Mouse (Mus musculus) layer of hippocampus, adult 18-20 months (tissue): ENCODE measurements around the gene Scn4a. TPM values are rescaled to one million over a fixed set of nuclear protein-coding genes. Genes with fewer than 3 reads are reported as not detected.
"Not testable (repeated sequence)": the region's sequence is repeated elsewhere in the genome, so short reads cannot be mapped to it uniquely, and the experiment has no call there.

Experiments
- DNase-seq, 2 experiments: peaks; one replicate each; pipeline ENCODE4 v3.0.0; 2022; ENCODE audit warnings: low spot score in 2 of 2
- total RNA-seq, 2 experiments: library from RNA; stranded (reverse); gene quantifications; 2 replicates each; pipeline ENCODE4 v1.2.3; 2021

Gene Scn4a
- total RNA-seq, 2 experiments from 2014 or later, result 0.05 TPM; not detected in 1

GRCm38 (mm10) chr11:106359350-106359749 lies 6.3 kb upstream of the Scn4a start:
- no peak for DNase-seq

DNA sequence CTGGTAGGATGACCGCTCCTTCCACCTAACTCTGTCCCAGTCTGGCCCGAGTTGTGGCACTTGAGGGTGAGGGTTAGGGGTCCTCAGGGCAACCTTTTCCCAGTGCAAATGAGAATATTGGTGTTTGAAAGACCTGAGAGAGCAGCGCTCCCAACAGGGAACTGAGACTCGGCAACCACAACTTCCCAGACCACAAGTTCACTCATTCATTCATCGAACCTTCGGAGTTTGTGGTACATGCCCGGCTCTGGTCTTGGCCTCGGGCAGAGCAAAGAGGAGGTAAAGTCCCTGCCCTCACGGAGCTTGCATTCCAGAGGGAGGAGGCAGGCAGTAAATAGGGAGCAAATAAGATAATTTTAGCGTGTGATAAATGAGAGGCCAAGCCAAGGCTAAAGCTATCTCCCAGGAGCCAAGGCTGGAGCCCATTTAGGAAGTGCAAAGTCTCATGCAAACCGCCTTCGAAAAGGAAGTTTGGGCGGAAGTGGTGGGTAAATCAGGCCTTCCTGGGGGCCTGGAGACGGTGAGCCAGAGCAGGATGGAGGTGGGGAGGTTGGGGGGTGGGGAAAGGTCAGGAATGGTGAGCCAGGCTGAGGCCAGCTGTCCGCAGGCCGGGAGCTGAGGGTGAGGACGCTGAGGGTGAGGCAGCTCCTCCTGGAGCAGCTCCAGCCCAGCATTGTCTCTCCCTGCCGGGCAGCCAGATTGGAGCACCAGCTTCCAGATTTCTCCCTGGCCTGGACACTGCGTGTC lies 2.5 kb upstream of the Scn4a start:
- DNase-seq, result no peak

GRCm38 (mm10) chr11:106354181-106354580 lies 1.1 kb upstream of the Scn4a start:
- DNase-seq, result no peak

- DNase-seq, result no peak
Observed at GRCm38 (mm10) chr11:106351941-106352340, 1.1 kb downstream of the Scn4a start.

GRCm38 (mm10) chr11:106351253-106351652 lies 1.8 kb downstream of the Scn4a start:
- DNase-seq, result no peak

DNA sequence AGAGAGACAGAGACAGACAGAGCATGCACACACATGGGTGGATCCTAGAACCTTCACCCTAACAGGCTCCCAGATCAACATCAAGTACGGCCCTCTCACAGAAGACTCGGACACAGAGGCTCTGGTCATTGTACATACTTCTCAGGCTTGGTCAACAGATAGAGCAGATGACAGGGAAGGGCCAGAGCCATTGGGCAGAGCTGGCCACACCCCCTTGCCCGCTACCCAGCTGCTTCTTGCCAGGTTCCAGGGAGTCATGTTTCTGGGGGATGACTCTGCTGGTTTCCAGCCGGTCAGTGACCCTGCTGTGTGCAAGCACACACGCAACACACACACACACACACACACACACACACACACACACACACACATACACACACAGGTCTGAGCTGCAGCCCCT lies 2.2 kb downstream of the Scn4a start:
- no peak for DNase-seq

GRCm38 (mm10) chr11:106349772-106350171 lies 3.3 kb downstream of the Scn4a start:
- no peak for DNase-seq

DNA sequence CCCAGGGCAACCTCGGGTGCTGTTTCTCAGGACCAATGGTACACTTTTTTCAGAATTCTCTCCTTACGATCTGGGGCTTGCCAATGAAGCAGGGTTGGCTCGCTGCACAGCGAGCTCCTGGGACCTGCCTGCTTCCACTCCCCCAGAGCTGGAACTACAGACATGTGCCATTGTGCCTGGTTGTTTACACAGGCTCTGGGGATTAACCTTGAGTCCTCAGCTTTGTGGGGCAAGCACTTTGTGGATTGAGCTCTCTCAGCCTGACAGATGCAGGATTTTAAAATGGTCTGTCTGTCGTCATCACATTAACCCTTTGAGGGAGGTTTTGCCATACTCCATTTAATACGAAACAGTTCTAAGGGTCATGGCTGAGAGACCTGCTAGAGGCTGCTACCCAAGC lies 8.2 kb downstream of the Scn4a start:
- no peak for DNase-seq

DNA sequence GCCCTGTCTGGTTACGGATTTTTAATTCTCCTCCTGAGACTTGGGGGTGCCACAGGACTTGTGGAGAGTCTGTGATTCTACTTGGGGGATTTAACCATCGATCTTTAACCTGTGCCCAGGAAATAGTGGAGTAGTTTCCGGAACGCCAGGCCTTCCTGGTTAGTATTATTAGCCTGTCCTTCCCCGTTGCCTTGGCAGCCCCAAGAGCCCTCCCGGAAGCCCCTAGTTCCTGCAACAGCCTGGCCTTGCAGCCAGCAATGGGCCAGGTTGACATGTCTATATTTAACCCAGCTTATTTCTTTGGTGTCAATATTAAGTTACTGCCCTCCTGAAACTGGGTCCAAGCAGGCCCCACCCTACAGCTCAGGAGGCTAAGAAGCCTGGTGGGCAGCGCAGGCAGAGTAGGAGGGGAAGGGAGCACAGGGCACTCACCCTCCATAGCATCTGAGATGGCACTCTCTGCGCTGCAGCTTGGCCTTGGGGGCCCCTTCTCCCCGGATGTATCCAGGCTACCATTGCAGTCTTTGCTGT lies 12.0 kb downstream of the Scn4a start:
- no peak for DNase-seq

DNA sequence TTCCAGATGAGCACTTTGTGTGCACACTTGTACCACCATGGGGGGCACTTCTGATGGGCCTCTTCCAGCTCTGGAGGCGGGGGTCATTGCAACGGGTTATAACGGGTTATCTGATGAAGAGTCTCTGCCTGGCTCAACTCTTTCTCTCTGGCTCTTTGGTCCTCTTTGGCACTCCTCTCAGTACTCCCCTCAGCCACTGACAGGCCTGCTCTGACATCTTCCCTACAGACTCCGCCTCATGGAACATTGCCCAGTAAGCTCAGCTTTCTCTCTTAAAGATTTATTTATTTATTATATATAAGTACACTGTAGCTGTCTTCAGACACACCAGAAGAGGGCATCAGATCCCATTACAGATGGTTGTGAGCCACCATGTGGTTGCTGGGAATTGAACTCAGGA lies 13.8 kb downstream of the Scn4a start:
- DNase-seq, result not testable (repeated sequence)

DNA sequence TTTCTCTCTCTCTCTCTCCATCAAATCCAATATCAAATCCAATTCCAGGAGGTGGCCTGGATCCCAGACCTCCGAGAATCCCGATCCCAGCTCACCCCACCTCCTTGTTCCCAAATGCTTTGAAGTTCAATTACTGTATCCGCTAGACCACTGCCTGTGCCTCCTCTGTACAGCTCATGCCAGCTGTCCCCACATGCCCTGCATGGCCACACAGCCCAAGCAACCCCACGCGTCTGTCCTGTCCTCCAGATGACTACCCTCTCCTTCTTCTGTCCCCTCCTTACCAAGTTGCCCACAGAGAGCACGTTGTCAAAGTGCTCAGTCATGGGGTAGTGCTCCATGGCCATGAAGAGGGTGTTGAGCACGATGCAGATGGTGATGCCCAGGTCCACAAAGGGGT lies 14.2 kb downstream of the Scn4a start:
- no peak for DNase-seq

DNA sequence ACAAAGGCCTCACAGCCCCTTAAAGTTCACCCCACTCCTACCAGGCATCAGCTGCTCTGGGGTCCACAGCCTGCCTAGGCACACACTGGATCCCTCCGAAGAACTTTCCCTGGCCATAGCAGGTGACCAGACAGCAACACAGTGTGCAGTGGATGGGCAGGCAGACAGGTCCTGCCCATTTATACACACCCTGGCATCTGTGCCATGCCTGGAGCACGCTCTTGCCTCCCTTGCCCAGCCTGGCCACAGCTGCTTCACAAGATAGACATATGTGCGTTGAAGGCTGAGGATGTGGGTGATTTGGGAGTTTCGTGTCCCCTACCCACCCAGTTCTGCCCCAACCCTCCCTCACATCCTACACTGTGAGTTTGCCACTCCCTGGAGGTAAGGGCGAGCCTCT lies 15.1 kb downstream of the Scn4a start:
- no peak for DNase-seq

GRCm38 (mm10) chr11:106334066-106334465 lies 19.0 kb downstream of the Scn4a start:
- DNase-seq, result no peak

- no peak for DNase-seq
Observed at GRCm38 (mm10) chr11:106332458-106332857, 20.6 kb downstream of the Scn4a start.

DNA sequence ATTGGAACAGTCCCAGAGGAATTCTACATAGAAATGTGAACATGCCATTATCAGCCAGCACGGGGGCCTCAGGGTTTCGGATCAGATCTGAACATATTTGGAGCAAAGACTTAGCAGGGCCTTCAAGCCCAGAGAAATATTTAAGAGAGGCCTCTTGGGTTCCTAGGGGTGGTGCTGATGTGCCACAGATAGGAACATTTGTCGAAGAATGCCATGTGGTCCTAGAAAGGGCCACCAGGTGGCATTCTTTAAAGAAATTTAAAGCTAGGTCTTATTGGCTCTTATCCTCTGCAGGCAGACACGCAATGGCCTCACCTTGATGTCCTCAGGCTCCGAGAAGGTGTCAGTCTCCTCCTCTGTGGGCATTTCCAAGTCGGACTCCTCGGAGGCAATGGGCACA lies 23.4 kb downstream of the Scn4a start:
- DNase-seq, result peak in 1 of 2 experiments; percentile 46

- DNase-seq, result no peak
Observed at GRCm38 (mm10) chr11:106329128-106329527, 24.0 kb downstream of the Scn4a start.

DNA sequence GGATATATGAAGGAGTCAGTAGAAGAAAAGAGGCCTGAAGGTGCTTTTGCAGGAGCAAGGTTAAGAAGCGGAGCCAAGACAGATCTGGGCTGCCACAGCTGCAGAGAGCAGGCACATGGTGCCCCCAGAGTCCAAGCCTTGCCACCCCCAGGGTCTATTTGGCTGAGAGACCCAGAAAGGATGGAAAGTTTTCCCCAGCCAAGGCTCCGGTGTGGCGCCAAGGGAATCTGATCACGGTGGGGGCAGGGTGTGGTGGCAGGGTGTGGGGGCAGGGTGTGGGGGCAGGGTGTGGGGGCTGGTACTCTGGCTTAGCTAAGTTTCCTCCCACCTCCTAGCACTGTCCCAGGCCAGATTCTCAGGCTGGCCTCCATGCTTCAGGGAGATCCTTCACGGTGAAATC lies 24.6 kb downstream of the Scn4a start:
- no peak for DNase-seq

GRCm38 (mm10) chr11:106326475-106326874 lies 26.6 kb downstream of the Scn4a start:
- no peak for DNase-seq

- DNase-seq, result peak; percentile 30 to 69
Observed at GRCm38 (mm10) chr11:106325566-106326206, 27.4 kb downstream of the Scn4a start.

- no peak for DNase-seq
Observed at GRCm38 (mm10) chr11:106324858-106325257, 28.2 kb downstream of the Scn4a start.

DNA sequence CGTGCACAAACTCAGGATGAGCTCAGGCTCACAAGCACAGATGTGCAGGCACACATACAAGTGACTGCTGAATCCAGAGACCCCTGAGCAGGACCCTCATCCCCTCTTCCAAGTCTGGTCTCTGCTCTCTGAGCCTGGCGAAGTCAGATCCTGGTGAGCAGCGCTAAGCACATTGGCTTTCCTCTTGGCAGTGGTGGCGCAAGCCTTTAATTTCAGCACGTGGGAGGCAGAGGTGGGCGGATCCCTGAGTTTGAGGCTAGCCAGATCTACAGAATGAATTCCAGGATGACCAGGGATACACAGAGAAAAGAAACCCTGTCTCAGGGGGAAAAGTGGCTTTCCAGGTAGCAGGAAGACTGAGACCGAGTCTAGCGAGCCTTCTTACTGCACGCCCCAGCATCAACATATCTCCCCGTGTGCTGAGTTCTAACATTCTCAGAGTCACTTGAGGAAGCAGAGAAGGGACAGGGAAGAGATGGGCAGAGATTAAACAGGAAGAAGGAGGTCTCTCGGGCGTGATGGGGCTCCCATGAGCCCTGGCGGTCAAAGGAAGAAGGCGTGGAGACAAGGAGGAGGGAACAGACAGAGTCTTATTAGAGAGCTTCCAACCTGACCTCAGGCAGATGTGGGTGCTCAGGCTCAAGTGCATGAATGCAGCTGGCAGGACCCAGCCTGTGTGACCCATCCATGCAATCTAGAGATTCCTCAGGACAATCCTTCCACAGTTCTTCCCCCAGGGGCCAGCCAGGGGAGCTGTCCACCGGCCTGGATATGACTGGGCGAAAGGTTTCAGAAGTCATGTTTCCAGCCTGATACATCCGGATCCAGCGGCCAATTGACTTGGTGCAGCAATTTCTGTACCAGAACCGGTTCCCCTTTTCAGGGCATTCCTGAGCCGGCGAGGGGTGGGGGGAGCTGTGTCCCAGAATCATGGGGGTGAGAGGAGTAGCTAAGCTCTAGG lies 34.4 kb downstream of the Scn4a start:
- no peak for DNase-seq

DNA sequence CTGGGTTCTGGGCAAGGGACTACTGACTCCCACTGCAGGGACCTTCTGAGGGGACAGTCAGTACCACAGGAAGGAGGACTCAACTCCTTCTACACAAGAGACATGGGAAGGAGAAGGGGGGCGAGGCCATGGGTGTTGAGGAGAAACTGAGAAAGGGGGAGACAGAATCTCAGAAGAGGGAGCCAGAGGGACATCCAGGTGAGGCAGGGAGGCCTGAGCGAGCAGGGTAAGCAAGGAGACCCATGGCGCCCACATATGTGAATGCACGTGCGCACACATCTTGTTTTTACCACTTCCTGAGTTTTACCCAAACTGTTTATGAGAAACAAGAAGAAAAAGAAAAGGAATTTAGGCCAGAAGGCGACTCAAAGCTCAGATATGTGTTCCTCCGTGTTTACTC lies 35.3 kb downstream of the Scn4a start:
- no peak for DNase-seq
